In genomic region chr16:43973147-43973546, GRCm38 (mm10) we compare ENCODE assay signal across 24 mouse cellular contexts. TPM values are rescaled to one million over a fixed set of nuclear protein-coding genes. Genes with fewer than 3 reads are reported as not detected.
A peak's percentile ranks its signal among the peaks of the same experiment; 100 is the strongest.
DNase-seq lines count a peak whose midpoint lies in the region; TF ChIP-seq lines count a peak whose summit lies in the region.
"Had no signal": no experiment of that assay in that cellular context is flagged by ENCODE, and none has a peak within 500 bp of the region (broad histone marks: within the 10 kb centered on the region; RNA-seq: fewer than 3 reads in every experiment).

No protein-coding gene starts in this region.

- no peak for TF ChIP-seq CTCF in gastrocnemius, adult 2 months (IDR thresholded peaks at IDR 0.05)
- TF ChIP-seq CTCF in left cerebral cortex, adult 2 months (IDR thresholded peaks at IDR 0.05): no peak
- TF ChIP-seq CTCF in E14TG2a.4 (conservative IDR thresholded peaks at IDR 0.05; ENCODE audit: low read length): no peak

- no peak for DNase-seq in gastrocnemius, adult 2 months
- no peak for DNase-seq in gastrocnemius, postnatal 10 days
- DNase-seq in left cerebral cortex, adult 2 months (ENCODE audit: extremely low spot score in 1 of 2, low spot score in 2 of 2): no peak
- DNase-seq in left cerebral cortex, adult 18-20 months (ENCODE audit: low spot score in 2 of 2): no peak
- peak; percentile 63 for DNase-seq in brain, adult 2 months (ENCODE audit: low read depth, low spot score)
- DNase-seq in ovary, postnatal 36 days (ENCODE audit: low spot score): no peak
- DNase-seq: adrenal gland, adult 8-10 months; adrenal gland, postnatal 14 days; adrenal gland, postnatal 36 days; cerebellum, adult 11 months; cerebellum, adult 18-20 months; cerebellum, adult 8-10 months; cerebellum, adult 9-11 months; cerebellum, postnatal 14 days; cerebellum, postnatal 36 days; embryo, embryonic 11 days had no signal

- peak overlapping the region; percentile 83 for H3K27ac ChIP-seq in gastrocnemius, adult 2 months
- H3K27ac ChIP-seq in left cerebral cortex, adult 2 months: peak overlapping the region; percentile 50; the same call in 1 of the 2 replicates
- H3K27ac ChIP-seq: embryonic facial prominence, embryonic 13.5 days; embryonic facial prominence, embryonic 15.5 days; forebrain, embryonic 10.5 days; forebrain, embryonic 12.5 days had no signal

- H3K4me3 ChIP-seq in gastrocnemius, adult 2 months: peak overlapping the region; percentile 60
- H3K4me3 ChIP-seq in left cerebral cortex, adult 2 months: no peak overlapping the region
- peak overlapping the region; percentile 58 for H3K4me3 ChIP-seq in E14TG2a.4 (replicated peaks; ENCODE audit: low read length)
- H3K4me3 ChIP-seq: embryonic facial prominence, embryonic 13.5 days; embryonic facial prominence, embryonic 15.5 days; erythroblast, embryonic 14.5 days; forebrain, embryonic 10.5 days; forebrain, embryonic 12.5 days had no signal

- peaks cover 42% of the 10 kb centered on the region for H3K27me3 ChIP-seq in E14TG2a.4 (ENCODE audit: insufficient read depth, low read length)
- H3K27me3 ChIP-seq: Patski had no signal

- no peaks in the 10 kb centered on the region for H3K36me3 ChIP-seq in E14TG2a.4 (ENCODE audit: insufficient read depth, low read length)
- H3K36me3 ChIP-seq: embryonic facial prominence, embryonic 13.5 days; embryonic facial prominence, embryonic 15.5 days; forebrain, embryonic 10.5 days; forebrain, embryonic 12.5 days; G1E had no signal

- no peaks in the 10 kb centered on the region for H3K9me3 ChIP-seq in E14TG2a.4 (ENCODE audit: low read length)
- H3K9me3 ChIP-seq: embryonic facial prominence, embryonic 13.5 days; embryonic facial prominence, embryonic 15.5 days; forebrain, embryonic 10.5 days; forebrain, embryonic 12.5 days; G1E had no signal

- intact Hi-C loops in gastrocnemius, adult 2 months (cut with DNase I): no loop called here
- intact Hi-C loops in left cerebral cortex, adult 2 months (cut with DNase I): no loop called here

- peaks cover 29% of the 10 kb centered on the region for H3K4me1 ChIP-seq in E14TG2a.4 (replicated peaks; ENCODE audit: low read depth, low read length)
- H3K4me1 ChIP-seq: embryonic facial prominence, embryonic 13.5 days; embryonic facial prominence, embryonic 15.5 days; forebrain, embryonic 12.5 days had no signal

RNA-seq across cellular contexts. Expression of gene Zdhhc23, which starts 6.4 kb away (rescaled TPM):
- total RNA-seq in gastrocnemius, adult 2 months (2021): 10 to 100 TPM in 1 of 2 experiments, 1 to 10 TPM in 1; 8.4 to 24.7 TPM
- under 1 TPM; 0.41 to 0.59 TPM for total RNA-seq in gastrocnemius, postnatal 10 days (2021)
- 10 to 100 TPM; 27.0 to 28.2 TPM for total RNA-seq in left cerebral cortex, adult 2 months (2021)
- total RNA-seq in left cerebral cortex, adult 18-20 months (2021): 10 to 100 TPM; 25.4 to 26.6 TPM

RNA-seq across cellular contexts. Expression of gene Qtrt2, which starts 46.5 kb away (rescaled TPM):
- total RNA-seq in gastrocnemius, adult 2 months (2021): 10 to 100 TPM; 11.0 to 11.4 TPM
- total RNA-seq in gastrocnemius, postnatal 10 days (2021): 10 to 100 TPM in 1 of 2 experiments, 1 to 10 TPM in 1; 7.4 to 17.5 TPM
- 10 to 100 TPM; 36.7 to 37.7 TPM for total RNA-seq in left cerebral cortex, adult 2 months (2021)
- total RNA-seq in left cerebral cortex, adult 18-20 months (2021): 10 to 100 TPM; 30.2 to 34.8 TPM

Comparison
In these comparisons a context has a peak if more than half of its experiments do, and no peak if none do; other contexts are left out.
1. RNA of gene Zdhhc23, which starts 6.4 kb away (total RNA-seq): 27.0 to 28.2 TPM in left cerebral cortex, adult 2 months, 25.4 to 26.6 TPM in left cerebral cortex, adult 18-20 months and 8.4 to 24.7 TPM in gastrocnemius, adult 2 months; 0.41 to 0.59 TPM in gastrocnemius, postnatal 10 days; every median in the first group is over 4 times any median in the second.